Mouse (Mus musculus) layer of hippocampus, adult 11-12 months (tissue): ENCODE results near the gene Gm42420.

Experiments
- DNase-seq: peaks from one replicate; pipeline ENCODE4 v3.0.0; 2022; ENCODE audit warnings: low spot score

Gene Gm42420

GRCm38 (mm10) chr6:39585517-39585916, at the start of gene Gm42420:
TSS of gene Gm42420 (plus strand) at chr6:39585753.
- no peak for DNase-seq

GRCm38 (mm10) chr6:39536621-39537020, 48.9 kb upstream of the Gm42420 start:
- DNase-seq, result no peak

- no peak for DNase-seq
These were observed 48.3 kb upstream of the Gm42420 start for GRCm38 (mm10) chr6:39537276-39537675.

- DNase-seq, result no peak
These were observed 47.3 kb upstream of the Gm42420 start for GRCm38 (mm10) chr6:39538227-39538626.

GRCm38 (mm10) chr6:39539679-39540155, 45.8 kb upstream of the Gm42420 start:
- no peak for DNase-seq

GRCm38 (mm10) chr6:39540563-39540962, 45.0 kb upstream of the Gm42420 start:
- no peak for DNase-seq

GRCm38 (mm10) chr6:39542631-39543597, 42.6 kb upstream of the Gm42420 start:
- DNase-seq, result no peak

- DNase-seq, result no peak
These were observed 41.7 kb upstream of the Gm42420 start for GRCm38 (mm10) chr6:39543769-39544420.

GRCm38 (mm10) chr6:39545474-39545873, 40.1 kb upstream of the Gm42420 start:
- no peak for DNase-seq

GRCm38 (mm10) chr6:39548030-39548429, 37.5 kb upstream of the Gm42420 start:
- DNase-seq, result no peak

- no peak for DNase-seq
These were observed 33.4 kb upstream of the Gm42420 start for GRCm38 (mm10) chr6:39551981-39552636.

GRCm38 (mm10) chr6:39554888-39555647, 30.5 kb upstream of the Gm42420 start:
- no peak for DNase-seq

- no peak for DNase-seq
These were observed 30.0 kb upstream of the Gm42420 start for GRCm38 (mm10) chr6:39555648-39555945.

GRCm38 (mm10) chr6:39556900-39557659, 28.5 kb upstream of the Gm42420 start:
- no peak for DNase-seq

- peak; percentile 88 for DNase-seq
These were observed 27.8 kb upstream of the Gm42420 start, which contains the start of gene Dennd2a for GRCm38 (mm10) chr6:39557723-39558261. TSS of gene Dennd2a (minus strand) at chr6:39557867.

GRCm38 (mm10) chr6:39559276-39559939, 26.1 kb upstream of the Gm42420 start:
- DNase-seq, result no peak

GRCm38 (mm10) chr6:39562166-39563015, 23.2 kb upstream of the Gm42420 start:
- peak; percentile 94 for DNase-seq

GRCm38 (mm10) chr6:39567528-39567927, 18.0 kb upstream of the Gm42420 start:
- no peak for DNase-seq

GRCm38 (mm10) chr6:39570426-39570825, 15.1 kb upstream of the Gm42420 start:
- no peak for DNase-seq
